Mouse (Mus musculus): ENCODE results near the gene Gm20518.

The Gm20518 gene

GRCm38 (mm10) chr16:17806581-17807191 lies 84.8 kb downstream of the Gm20518 start:
- DNase-seq (ENCODE audit: low spot score in 2 of 2), result no peak

- no peak for DNase-seq (ENCODE audit: low spot score in 2 of 2)
Observed at GRCm38 (mm10) chr16:17804982-17805381, 86.5 kb downstream of the Gm20518 start.

GRCm38 (mm10) chr16:17804449-17804912 lies 87.0 kb downstream of the Gm20518 start:
- DNase-seq (ENCODE audit: low spot score in 2 of 2), result no peak

- no peak for DNase-seq (ENCODE audit: low spot score in 2 of 2)
Observed at GRCm38 (mm10) chr16:17803675-17804448, 87.6 kb downstream of the Gm20518 start.

- DNase-seq (ENCODE audit: low spot score in 2 of 2), result peak in 1 of 2 experiments; percentile 43
Observed at GRCm38 (mm10) chr16:17802839-17803674, 88.4 kb downstream of the Gm20518 start.

- no peak for DNase-seq (ENCODE audit: low spot score in 2 of 2)
Observed at GRCm38 (mm10) chr16:17802456-17802838, 89.0 kb downstream of the Gm20518 start.

GRCm38 (mm10) chr16:17801777-17802455 lies 89.6 kb downstream of the Gm20518 start:
- DNase-seq (ENCODE audit: low spot score in 2 of 2), result no peak

GRCm38 (mm10) chr16:17799584-17799983 lies 91.9 kb downstream of the Gm20518 start:
- no peak for DNase-seq (ENCODE audit: low spot score in 2 of 2)

GRCm38 (mm10) chr16:17798321-17799180 lies 92.9 kb downstream of the Gm20518 start:
- DNase-seq (ENCODE audit: low spot score in 2 of 2), result no peak

GRCm38 (mm10) chr16:17797812-17798311 lies 93.6 kb downstream of the Gm20518 start:
- no peak for DNase-seq (ENCODE audit: low spot score in 2 of 2)

- DNase-seq (ENCODE audit: low spot score in 2 of 2), result no peak
Observed at GRCm38 (mm10) chr16:17796971-17797811, 94.3 kb downstream of the Gm20518 start, which contains the start of gene Scarf2. Scarf2 (plus strand) TSS chr16:17797282.

- DNase-seq (ENCODE audit: low spot score in 2 of 2), result no peak
Observed at GRCm38 (mm10) chr16:17796519-17796918, 95.0 kb downstream of the Gm20518 start.

GRCm38 (mm10) chr16:17795643-17796042 lies 95.8 kb downstream of the Gm20518 start:
- DNase-seq (ENCODE audit: low spot score in 2 of 2), result no peak

- DNase-seq (ENCODE audit: low spot score in 2 of 2), result no peak
Observed at GRCm38 (mm10) chr16:17794047-17794446, 97.4 kb downstream of the Gm20518 start.

- no peak for DNase-seq (ENCODE audit: low spot score in 2 of 2)
Observed at GRCm38 (mm10) chr16:17792728-17793127, 98.7 kb downstream of the Gm20518 start.

- DNase-seq (ENCODE audit: low spot score in 2 of 2), result no peak
Observed at GRCm38 (mm10) chr16:17785337-17785736, 106.1 kb downstream of the Gm20518 start.
